Mouse (Mus musculus) midbrain, embryonic 11.5 days (tissue): Measurements from ENCODE around the gene Slc25a13. TPM values are rescaled to one million over a fixed set of nuclear protein-coding genes. Genes with fewer than 3 reads are reported as not detected.

Experiments used
- ATAC-seq: fragments of 200-750 bp; cut with Nextera tagmentation; 2 replicates; pipeline ENCODE4 v1.8.0; 2017; ENCODE audit warnings: moderate TSS enrichment, moderate library complexity; ENCODE audit not compliant: low FRiP score
- DNase-seq: peaks from one replicate; pipeline ENCODE4 v3.0.0; 2015; ENCODE audit warnings: low spot score; ENCODE audit errors: missing footprints
- H3K27ac ChIP-seq: fragments of 300-500 bp; sonication (generic); 2 replicates; pipeline ENCODE4 v1.5.1; 2014; ENCODE audit warnings: low read depth, low read length
- H3K27me3 ChIP-seq: fragments of 300-500 bp; sonication (generic); 2 replicates; pipeline ENCODE4 v1.6.1; 2014; ENCODE audit warnings: mild to moderate bottlenecking, low read length, moderate library complexity, mixed read lengths; ENCODE audit not compliant: control insufficient read depth, insufficient read depth
- H3K36me3 ChIP-seq: fragments of 300-500 bp; sonication (generic); 2 replicates; pipeline ENCODE4 v1.6.1; 2014; ENCODE audit warnings: mild to moderate bottlenecking, low read length, moderate library complexity, mixed read lengths; ENCODE audit not compliant: control insufficient read depth, insufficient read depth
- H3K4me1 ChIP-seq: fragments of 300-500 bp; sonication (generic); 2 replicates; pipeline ENCODE4 v1.6.1; 2014; ENCODE audit warnings: low read length; ENCODE audit not compliant: control insufficient read depth, insufficient read depth
- H3K4me2 ChIP-seq: fragments of 300-500 bp; sonication (generic); 2 replicates; pipeline ENCODE4 v1.6.1; 2014; ENCODE audit warnings: mild to moderate bottlenecking, moderate library complexity
- H3K4me3 ChIP-seq: fragments of 300-500 bp; sonication (generic); 2 replicates; pipeline ENCODE4 v1.5.1; 2014; ENCODE audit warnings: low read depth, low read length
- H3K9ac ChIP-seq: fragments of 300-500 bp; sonication (generic); 2 replicates; pipeline ENCODE4 v1.6.1; 2014; ENCODE audit warnings: low read length
- H3K9me3 ChIP-seq: fragments of 300-500 bp; sonication (generic); 2 replicates; pipeline ENCODE4 v1.6.1; 2016; ENCODE audit warnings: low read length; ENCODE audit not compliant: control insufficient read depth
- WGBS: fragments of 180-500 bp; shearing (Covaris S2); extraction: QIAGEN DNeasy Blood & Tissue Kit; methylation state at CpG from one replicate; pipeline ENCODE4 v1.1.7; 2014; 5-methylcytosine and 5-hydroxymethylcytosine counted together
- polyA plus RNA-seq: library from polyadenylated mRNA; unstranded; fragments of >200 nt; fragmentation: Nextera tagmentation; extraction: Ambion mirVana; gene quantifications from 2 replicates; pipeline ENCODE4 v1.2.1, GENCODE M21; 2014

Gene Slc25a13
- polyA plus RNA-seq, 1 experiment from 2014 or later = 34.7 TPM

GRCm38 (mm10) chr6:6115771-6116170, 101.2 kb downstream of the Slc25a13 start:
- no peak overlapping the region for H3K4me3 ChIP-seq
- no peak overlapping the region for H3K27ac ChIP-seq
- no peak overlapping the region for H3K4me2 ChIP-seq
- 76% methylated on average over 8 of the region's 8 CpGs for WGBS
- ATAC-seq (no peak), DNase-seq (no peak)
- H3K36me3 ChIP-seq = no peaks in the 10 kb centered on the region
- no peaks in the 10 kb centered on the region for H3K9me3 ChIP-seq
- no peaks in the 10 kb centered on the region for H3K27me3 ChIP-seq
- H3K4me1 ChIP-seq = no peaks in the 10 kb centered on the region
- no peak overlapping the region for H3K9ac ChIP-seq

GRCm38 (mm10) chr6:6113776-6114175, 103.2 kb downstream of the Slc25a13 start:
- Histone ChIP-seq H3K4me2 (no peak overlapping the region), H3K27ac (no peak overlapping the region), H3K27me3 (no peaks in the 10 kb centered on the region), H3K4me3 (no peak overlapping the region), H3K9me3 (no peaks in the 10 kb centered on the region), H3K9ac (no peak overlapping the region), H3K4me1 (no peaks in the 10 kb centered on the region), H3K36me3 (no peaks in the 10 kb centered on the region)
- no peak for ATAC-seq
- WGBS = 87% methylated on average over 7 of the region's 7 CpGs
- no peak for DNase-seq

- no peaks in the 10 kb centered on the region for H3K36me3 ChIP-seq
- no peak overlapping the region for H3K27ac ChIP-seq
- 53% methylated on average over 10 of the region's 10 CpGs for WGBS
Measured at GRCm38 (mm10) chr6:6112767-6113528, 104.0 kb downstream of the Slc25a13 start.

GRCm38 (mm10) chr6:6107419-6107966, 109.5 kb downstream of the Slc25a13 start:
- Histone ChIP-seq H3K9me3 (no peaks in the 10 kb centered on the region), H3K27ac (no peak overlapping the region), H3K36me3 (no peaks in the 10 kb centered on the region), H3K4me1 (no peaks in the 10 kb centered on the region; the same call in 1 of the 2 replicates), H3K4me3 (no peak overlapping the region), H3K9ac (no peak overlapping the region), H3K4me2 (no peak overlapping the region), H3K27me3 (no peaks in the 10 kb centered on the region)
- DNase-seq (no peak), ATAC-seq (no peak)
- WGBS = 63% methylated on average over 5 of the region's 5 CpGs

More at GRCm38 (mm10) chr6:6112767-6113528, 104.0 kb downstream of the Slc25a13 start:
- Histone ChIP-seq H3K4me3 (no peak overlapping the region), H3K9me3 (no peaks in the 10 kb centered on the region), H3K9ac (no peak overlapping the region), H3K4me1 (no peaks in the 10 kb centered on the region), H3K4me2 (no peak overlapping the region), H3K27me3 (no peaks in the 10 kb centered on the region)
- DNase-seq (no peak), ATAC-seq (no peak)

- Histone ChIP-seq H3K27me3 (no peaks in the 10 kb centered on the region), H3K4me3 (no peak overlapping the region), H3K9me3 (no peaks in the 10 kb centered on the region), H3K9ac (no peak overlapping the region), H3K4me1 (no peaks in the 10 kb centered on the region; the same call in 1 of the 2 replicates), H3K36me3 (peaks cover 3% of the 10 kb centered on the region; the same call in 1 of the 2 replicates), H3K27ac (no peak overlapping the region), H3K4me2 (no peak overlapping the region)
- ATAC-seq = no peak
- no peak for DNase-seq
- 80% methylated on average over 9 of the region's 9 CpGs for WGBS
Measured at GRCm38 (mm10) chr6:6105586-6105985, 111.4 kb downstream of the Slc25a13 start.

GRCm38 (mm10) chr6:6103469-6103868, 113.5 kb downstream of the Slc25a13 start:
- Histone ChIP-seq H3K4me3 (no peak overlapping the region), H3K4me2 (no peak overlapping the region), H3K9me3 (no peaks in the 10 kb centered on the region), H3K36me3 (peaks cover 5% of the 10 kb centered on the region; the same call in 1 of the 2 replicates), H3K27ac (no peak overlapping the region), H3K9ac (no peak overlapping the region), H3K4me1 (no peaks in the 10 kb centered on the region; the same call in 1 of the 2 replicates), H3K27me3 (no peaks in the 10 kb centered on the region)
- DNase-seq (peak; percentile 62), ATAC-seq (no peak)
- WGBS = 55% methylated on average over 2 of the region's 2 CpGs

- H3K4me3 ChIP-seq = no peak overlapping the region
- no peaks in the 10 kb centered on the region; the same call in 1 of the 2 replicates for H3K4me1 ChIP-seq
- H3K4me2 ChIP-seq = no peak overlapping the region
- H3K27me3 ChIP-seq = no peaks in the 10 kb centered on the region
- no peaks in the 10 kb centered on the region for H3K9me3 ChIP-seq
- H3K27ac ChIP-seq = no peak overlapping the region
- ATAC-seq (no peak), DNase-seq (no peak)
- no peak overlapping the region for H3K9ac ChIP-seq
- peaks cover 5% of the 10 kb centered on the region; the same call in 1 of the 2 replicates for H3K36me3 ChIP-seq
- 83% methylated on average over 4 of the region's 4 CpGs for WGBS
Measured at GRCm38 (mm10) chr6:6101605-6102004, 115.4 kb downstream of the Slc25a13 start.

- 85% methylated on average over 9 of the region's 9 CpGs for WGBS
- ATAC-seq = no peak
- DNase-seq = no peak
Measured at GRCm38 (mm10) chr6:6100892-6101480, 116.0 kb downstream of the Slc25a13 start.

GRCm38 (mm10) chr6:6093978-6094377, 123.0 kb downstream of the Slc25a13 start:
- no peak for ATAC-seq
- WGBS = 77% methylated on average over 3 of the region's 3 CpGs
- H3K4me1 ChIP-seq = 0 out of 2 replicates have a peak, but pooled peaks cover 2% of the 10 kb centered on the region

More at GRCm38 (mm10) chr6:6100892-6101480, 116.0 kb downstream of the Slc25a13 start:
- Histone ChIP-seq H3K4me2 (no peak overlapping the region), H3K4me1 (no peaks in the 10 kb centered on the region; the same call in 1 of the 2 replicates), H3K27me3 (no peaks in the 10 kb centered on the region), H3K4me3 (no peak overlapping the region), H3K27ac (no peak overlapping the region), H3K9me3 (no peaks in the 10 kb centered on the region), H3K9ac (no peak overlapping the region), H3K36me3 (peaks cover 5% of the 10 kb centered on the region; the same call in 1 of the 2 replicates)

More at GRCm38 (mm10) chr6:6093978-6094377, 123.0 kb downstream of the Slc25a13 start:
- Histone ChIP-seq H3K4me3 (no peak overlapping the region), H3K4me2 (no peak overlapping the region), H3K36me3 (no peaks in the 10 kb centered on the region; the same call in 1 of the 2 replicates), H3K9me3 (no peaks in the 10 kb centered on the region), H3K27me3 (no peaks in the 10 kb centered on the region), H3K27ac (no peak overlapping the region), H3K9ac (no peak overlapping the region)
- DNase-seq = no peak
